Mouse (Mus musculus) left cerebral cortex, adult 8-10 months (tissue): Measurements from ENCODE around the gene Nomo1. TPM values are rescaled to one million over a fixed set of nuclear protein-coding genes. Genes with fewer than 3 reads are reported as not detected.

Experiments used
- total RNA-seq, 4 experiments: library from RNA; stranded (reverse); gene quantifications; 2 replicates each; pipeline ENCODE4 v1.2.4; 2022

Nomo1 gene
- total RNA-seq, 4 experiments from 2014 or later: 100 to 108 (median 103) TPM

Other genes starting within 250 kb of the Nomo1 start
- gene Lmtk3, start 250.0 kb upstream of the Nomo1 start, total RNA-seq: 100 to 1,000 TPM; 219 to 241 (median 237) TPM
- gene Sult2b1, start 249.0 kb upstream of the Nomo1 start, total RNA-seq: 10 to 100 TPM; 12.9 to 15.9 (median 14.9) TPM
- gene Cyth2, start 219.1 kb upstream of the Nomo1 start, total RNA-seq: 100 to 1,000 TPM; 184 to 196 (median 188) TPM
- gene Kcnj14, start 208.9 kb upstream of the Nomo1 start, total RNA-seq: 1 to 10 TPM; 1.9 to 2.5 (median 2.3) TPM
- gene Grwd1, start 202.8 kb upstream of the Nomo1 start, total RNA-seq: 10 to 100 TPM; 20.5 to 22.8 (median 21.6) TPM
- gene Kdelr1, start 160.9 kb upstream of the Nomo1 start, total RNA-seq: 10 to 100 TPM; 67.2 to 79.8 (median 74.9) TPM
- gene Grin2d, start 155.3 kb upstream of the Nomo1 start, total RNA-seq: 10 to 100 TPM; 11.1 to 12.9 (median 11.8) TPM
- gene Syngr4, start 137.0 kb upstream of the Nomo1 start, total RNA-seq: under 1 TPM in 1 of 4 experiments, not detected in 3; 0.98 TPM
- gene Tmem143, start 136.8 kb upstream of the Nomo1 start, total RNA-seq: 10 to 100 TPM; 18.7 to 24.9 (median 22.7) TPM
- 1 to 10 TPM; 4.3 to 7.4 (median 6.3) TPM for gene Emp3, start 112.3 kb upstream of the Nomo1 start, total RNA-seq
- gene Ccdc114, start 109.6 kb upstream of the Nomo1 start, total RNA-seq: 1 to 10 TPM; 2.1 to 3.7 (median 2.9) TPM
- 1 to 10 TPM; 1.9 to 2.5 (median 2.3) TPM for gene Abcc6, start 3.4 kb upstream of the Nomo1 start, total RNA-seq
- gene Kcnj11, start 67.1 kb downstream of the Nomo1 start, total RNA-seq: 10 to 100 TPM; 38.1 to 45.7 (median 42.5) TPM
- gene Abcc8, start 146.3 kb downstream of the Nomo1 start, total RNA-seq: 10 to 100 TPM; 33.4 to 41.0 (median 38.5) TPM
- gene Ush1c, start 204.8 kb downstream of the Nomo1 start, total RNA-seq: under 1 TPM in 2 of 4 experiments, not detected in 2; 0.24 to 0.79 TPM
- under 1 TPM; 0.07 to 0.11 (median 0.10) TPM for gene Otog, start 207.3 kb downstream of the Nomo1 start, total RNA-seq